Mouse (Mus musculus) neural tube, embryonic 10.5 days (tissue): Measurements from ENCODE around the gene Cuedc1.
"Not testable (repeated sequence)": the region's sequence is repeated elsewhere in the genome, so short reads cannot be mapped to it uniquely, and the experiment has no call there.

Experiments used
- DNase-seq: peaks from one replicate; pipeline ENCODE4 v3.0.0-alpha.2; 2017; ENCODE audit warnings: low spot score; ENCODE audit errors: extremely low spot score

Gene Cuedc1

DNA sequence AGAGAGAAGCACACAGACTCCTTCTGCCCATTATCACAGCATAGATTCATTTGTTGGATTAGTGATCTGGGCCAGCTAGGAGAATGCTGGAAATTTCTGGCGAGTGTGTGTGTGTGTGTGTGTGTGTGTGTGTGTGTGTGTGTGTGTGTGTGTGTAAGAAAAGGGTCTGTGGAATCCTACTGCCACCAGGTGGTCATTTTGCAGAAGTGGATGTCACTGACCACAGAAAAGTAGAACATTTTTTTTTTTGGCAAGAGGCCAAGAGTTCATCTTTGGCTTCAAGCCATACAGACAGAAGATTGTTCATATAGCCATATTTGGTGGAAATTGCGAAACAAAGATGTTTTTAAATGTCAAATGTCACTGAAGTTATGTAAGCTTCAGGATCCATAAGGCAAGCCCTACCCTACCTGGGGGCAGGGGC is 99.3 kb downstream of the Cuedc1 start:
- DNase-seq: peak; percentile 65

DNA sequence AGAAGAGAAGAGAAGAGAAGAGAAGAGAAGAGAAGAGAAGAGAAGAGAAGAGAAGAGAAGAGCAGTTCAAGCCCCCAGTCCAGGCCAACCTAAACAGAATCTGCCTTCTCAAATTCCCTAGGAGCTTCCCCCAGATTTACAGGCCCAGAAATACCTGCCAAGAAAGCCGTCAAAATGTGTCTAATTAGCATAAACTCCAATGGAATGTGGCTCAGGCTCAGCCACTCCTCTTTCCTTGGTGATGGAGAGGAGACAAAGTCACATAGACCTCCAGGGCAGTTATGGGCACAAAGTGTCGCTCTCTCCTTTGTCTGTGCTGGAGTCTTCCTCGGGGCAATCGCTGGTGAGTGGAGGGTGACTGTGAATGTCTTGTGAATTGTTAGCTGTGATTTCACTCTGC is 100.4 kb downstream of the Cuedc1 start:
- DNase-seq: no peak

DNA sequence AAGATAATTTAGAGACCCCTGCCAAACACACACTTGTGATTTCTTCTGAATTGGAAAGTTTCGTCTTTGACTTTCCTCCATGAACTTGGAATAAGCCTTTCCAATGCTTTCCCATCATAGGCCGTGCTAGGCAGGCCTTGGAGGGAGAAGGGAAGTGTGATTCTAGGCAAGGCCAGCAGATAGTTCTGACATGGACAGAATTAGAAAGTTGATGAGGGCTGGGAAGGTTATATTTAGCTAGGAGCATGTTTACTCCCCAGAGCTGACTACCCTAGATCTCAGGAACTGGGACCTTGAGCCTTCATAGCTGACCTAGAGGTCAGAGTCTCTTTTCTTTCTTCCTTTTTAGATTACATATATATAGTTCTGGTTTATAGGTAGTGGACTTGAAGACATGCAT is 103.3 kb downstream of the Cuedc1 start:
- DNase-seq: no peak

GRCm38 (mm10) chr11:88202077-88202476 is 104.2 kb downstream of the Cuedc1 start:
- DNase-seq: no peak

DNA sequence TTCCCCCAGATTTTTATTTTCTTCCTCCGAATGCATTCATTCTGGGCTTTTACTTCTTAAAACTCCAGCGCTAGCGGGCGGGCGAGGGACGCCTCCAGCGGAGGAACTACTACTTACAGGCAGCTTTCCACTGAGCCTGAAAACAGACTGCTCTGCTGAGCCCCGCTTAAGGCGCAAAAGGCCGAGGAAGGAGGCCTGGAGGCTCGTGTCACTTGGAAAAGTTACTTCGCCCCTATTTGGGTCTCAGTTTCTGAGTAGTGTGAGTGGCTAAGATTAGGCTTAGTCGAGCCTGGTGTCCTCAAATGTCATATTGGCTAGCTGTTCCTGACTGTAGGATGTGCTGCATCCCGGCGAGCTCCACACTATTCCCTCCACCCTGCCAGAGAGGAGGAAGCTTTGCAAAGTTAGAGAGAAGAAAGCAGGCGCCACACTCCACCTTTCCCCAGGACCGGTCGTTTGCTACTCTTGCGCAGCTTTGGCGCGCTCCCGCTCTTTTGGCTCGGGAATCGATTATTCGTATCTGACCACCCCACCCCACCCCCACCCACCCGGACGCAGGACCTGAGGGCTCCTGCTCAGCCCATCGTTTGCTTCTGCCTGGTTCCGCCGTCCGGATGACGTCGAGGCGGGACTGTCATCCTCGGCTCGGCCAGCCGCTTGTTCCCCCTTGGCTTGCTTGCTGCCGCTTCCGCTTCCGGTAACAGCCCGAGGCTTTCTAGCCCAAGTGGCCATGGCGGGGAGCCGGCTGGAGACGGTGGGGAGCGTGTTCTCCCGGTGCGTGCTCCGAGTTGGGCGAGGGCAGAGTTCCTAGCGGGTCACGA is 106.1 kb downstream of the Cuedc1 start, which contains the start of gene Mrps23:
Mrps23 (plus strand) TSS at position 677 of the 821 bp plus-strand sequence.
- DNase-seq: peak; percentile 90

GRCm38 (mm10) chr11:88204593-88205368 is 106.9 kb downstream of the Cuedc1 start:
- no peak for DNase-seq

GRCm38 (mm10) chr11:88206576-88206975 is 108.7 kb downstream of the Cuedc1 start:
- DNase-seq: not testable (repeated sequence)

DNA sequence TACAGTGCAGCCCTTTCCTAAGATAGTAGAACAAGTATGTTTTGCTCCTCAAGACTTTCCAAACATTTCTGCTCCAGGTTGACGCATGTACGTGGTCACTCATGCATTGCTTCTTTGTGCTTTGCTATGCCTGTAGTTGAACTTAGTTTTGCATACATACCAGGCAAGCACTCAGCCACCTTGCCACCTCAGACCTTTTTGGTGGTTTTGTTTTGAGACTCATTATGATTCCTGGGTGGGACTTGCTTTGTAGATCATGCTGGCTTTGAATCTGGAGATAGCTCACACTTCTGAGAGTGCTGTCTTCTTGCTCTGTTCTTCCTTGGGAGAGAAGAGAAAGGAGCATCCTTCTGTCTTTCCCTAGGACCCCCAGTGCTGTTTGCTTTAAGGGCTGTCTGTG is 109.8 kb downstream of the Cuedc1 start:
- no peak for DNase-seq

DNA sequence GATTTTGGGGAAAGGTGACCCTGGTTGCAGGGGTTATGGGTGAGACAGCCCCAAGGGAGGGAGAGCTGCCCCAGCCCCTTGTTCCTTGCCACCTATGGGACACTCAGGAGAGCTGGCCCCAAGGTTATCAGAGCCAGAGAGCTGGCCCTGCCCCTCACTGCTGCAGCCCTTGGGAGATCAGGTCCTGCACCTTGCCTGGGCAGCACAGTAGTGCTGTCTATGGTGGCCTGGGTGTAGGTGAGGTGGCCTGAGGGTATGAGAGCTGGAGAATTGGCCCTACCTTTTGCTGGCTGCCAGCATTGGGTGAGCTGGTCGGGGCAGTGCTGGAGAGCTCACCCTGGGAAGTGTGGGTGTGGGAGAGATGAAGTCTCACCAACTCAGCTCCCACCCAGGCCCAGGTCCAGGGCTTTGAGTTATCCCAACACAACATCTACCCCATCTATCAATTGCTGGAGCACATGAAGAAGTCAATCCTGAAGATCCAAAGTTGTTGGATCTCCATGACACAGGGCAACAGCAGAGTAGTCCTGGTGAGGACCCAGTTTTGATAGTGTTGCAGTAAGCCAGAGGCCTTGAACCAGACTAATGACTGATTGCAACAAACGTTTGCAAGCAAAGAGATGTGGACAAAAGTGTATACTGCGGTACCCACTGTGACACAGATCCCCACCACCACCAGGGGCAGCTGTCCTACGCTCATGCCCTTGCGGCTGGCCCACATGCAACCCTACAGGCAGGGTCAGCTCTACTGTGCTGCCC is 114.1 kb downstream of the Cuedc1 start:
- DNase-seq: no peak

- DNase-seq: no peak
These were observed 115.9 kb downstream of the Cuedc1 start for GRCm38 (mm10) chr11:88213757-88214156.

DNA sequence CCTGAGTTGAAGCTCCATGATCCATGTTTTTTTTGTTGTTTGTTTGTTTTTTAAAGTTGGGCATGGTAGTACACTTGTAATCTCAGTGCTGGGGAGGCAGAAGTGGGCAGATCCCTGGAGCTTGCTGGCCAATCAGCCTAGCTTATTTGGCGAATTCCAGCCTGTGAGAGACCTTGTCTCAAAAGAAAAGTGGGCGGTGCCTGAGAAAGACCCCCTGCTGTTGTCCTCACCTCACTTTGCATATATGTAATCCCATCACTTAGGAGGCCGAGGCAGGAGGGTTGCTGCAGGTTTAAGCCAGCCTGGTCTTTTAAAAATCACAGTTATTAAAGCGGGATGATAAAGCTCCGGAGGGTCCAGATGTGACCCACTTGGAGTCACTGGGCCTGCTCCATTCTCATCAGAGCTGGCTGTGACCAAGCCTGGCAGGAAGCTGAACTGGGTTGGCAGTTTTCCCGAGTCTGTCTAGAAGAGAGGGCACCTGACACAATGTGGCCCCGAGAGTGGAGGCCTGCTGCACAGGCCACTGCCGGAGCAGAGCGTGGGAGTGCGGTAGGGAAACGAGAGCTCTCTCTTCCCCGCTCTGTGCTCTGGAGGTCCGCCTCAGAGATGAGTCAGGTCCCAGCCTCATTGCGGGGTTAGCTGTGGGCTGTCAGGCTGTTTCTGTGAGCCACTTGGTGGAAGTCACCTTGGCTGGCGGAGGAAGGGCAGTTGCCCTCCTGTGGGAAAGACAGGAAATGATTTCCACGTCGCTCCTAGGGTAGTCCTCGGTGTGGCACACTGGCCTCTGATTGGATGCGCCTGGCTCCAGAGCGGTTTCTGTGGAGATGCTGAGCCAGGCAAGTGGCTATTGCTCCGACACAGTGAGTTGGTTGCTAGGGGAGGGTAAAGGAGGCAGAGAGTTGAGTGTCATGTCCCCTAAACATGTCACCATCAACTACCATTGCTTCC is 117.3 kb downstream of the Cuedc1 start:
- DNase-seq: no peak

- peak; percentile 78 for DNase-seq
These were observed 118.4 kb downstream of the Cuedc1 start for GRCm38 (mm10) chr11:88216231-88216685.

- DNase-seq: no peak
These were observed 120.3 kb downstream of the Cuedc1 start for GRCm38 (mm10) chr11:88218155-88218554.

DNA sequence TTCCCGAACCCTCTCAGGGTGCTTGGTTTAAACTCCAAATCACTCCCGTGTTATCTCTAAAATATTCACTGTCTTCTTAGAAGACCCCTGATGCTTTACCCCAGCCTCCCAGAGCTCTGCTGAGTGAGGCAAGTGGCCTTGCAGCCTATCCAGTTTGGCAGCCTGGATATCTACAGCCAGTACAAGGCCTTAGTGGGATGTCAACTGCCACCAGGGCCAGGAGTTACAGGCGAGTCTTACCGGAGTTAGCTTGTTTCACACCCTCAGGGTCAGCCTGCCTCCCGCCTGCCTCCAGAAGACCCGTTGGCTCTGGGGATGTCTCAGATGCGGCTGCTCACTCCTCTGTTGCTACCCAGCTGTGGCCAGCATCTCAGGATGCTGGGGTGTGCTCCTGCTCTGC is 120.7 kb downstream of the Cuedc1 start:
- DNase-seq: no peak

DNA sequence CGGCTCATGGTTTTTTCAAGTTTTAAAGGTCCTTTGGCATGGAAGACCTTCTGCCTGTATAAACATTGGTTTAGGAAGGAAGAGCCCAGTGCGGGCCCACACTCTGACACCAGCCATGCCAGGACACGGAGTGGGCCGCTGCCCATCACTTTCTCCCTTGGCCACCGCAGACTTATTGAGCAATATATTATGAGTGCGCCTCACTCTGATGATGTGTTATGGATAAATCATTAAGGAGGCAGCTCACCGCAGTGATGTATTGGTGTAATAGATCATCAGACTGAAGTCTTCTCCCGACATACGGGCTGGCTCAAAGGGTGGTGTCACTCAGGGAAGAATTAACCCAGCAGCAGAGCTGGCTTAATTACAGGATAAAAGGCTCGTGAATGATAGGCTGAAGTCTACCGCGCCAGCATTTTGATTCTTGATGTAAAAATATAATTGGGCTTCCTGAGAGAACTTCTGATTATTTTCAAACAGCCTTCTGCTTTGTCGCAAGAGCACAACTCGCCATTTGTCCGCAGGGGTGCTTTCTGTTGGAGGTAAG is 124.1 kb downstream of the Cuedc1 start:
- DNase-seq: no peak

DNA sequence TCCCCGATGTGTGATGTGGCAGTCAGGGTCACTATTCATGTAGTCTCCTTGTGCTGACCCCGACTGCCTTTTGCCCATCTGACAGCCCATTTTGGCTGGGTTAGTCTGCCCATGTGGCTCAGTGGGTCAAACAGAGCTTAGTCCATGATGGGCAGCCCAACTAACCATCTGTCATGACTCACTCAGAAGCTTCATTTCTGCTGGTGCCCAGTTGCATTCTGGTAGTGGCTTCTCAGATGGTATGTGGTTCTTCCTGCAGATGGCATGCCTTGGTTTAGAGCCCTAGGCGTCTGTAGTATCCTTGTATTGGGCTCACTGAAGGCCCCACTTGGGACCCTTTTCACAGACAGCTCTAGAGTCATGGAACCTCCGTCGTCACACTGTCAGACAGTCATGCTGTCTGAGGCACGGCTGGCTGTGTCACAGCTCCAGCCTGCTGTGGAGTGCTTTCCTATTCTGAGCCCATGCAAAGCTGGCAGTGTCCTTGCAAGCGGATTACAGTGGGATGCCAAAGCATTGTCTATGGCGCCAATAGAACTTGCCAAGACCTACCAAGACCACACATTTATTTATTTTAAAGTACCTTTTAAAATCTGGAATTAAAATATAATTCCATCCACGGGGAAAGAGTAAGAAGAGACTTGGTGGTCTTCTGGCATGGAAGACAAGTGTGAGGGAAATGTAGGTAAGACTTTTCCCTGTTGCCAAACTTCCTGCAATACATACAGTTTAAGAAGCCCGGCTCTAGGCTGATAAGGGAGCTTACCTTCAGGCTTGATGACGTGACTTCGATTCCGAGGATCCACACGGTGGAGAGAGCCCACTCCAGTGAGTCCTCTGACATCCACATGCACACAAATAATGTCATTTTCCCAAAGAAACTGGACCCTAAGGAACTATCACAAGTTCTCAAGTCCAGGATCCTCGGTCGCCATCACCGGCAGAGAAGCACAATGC is 129.4 kb downstream of the Cuedc1 start:
- no peak for DNase-seq

GRCm38 (mm10) chr11:88231213-88231790 is 133.4 kb downstream of the Cuedc1 start:
- no peak for DNase-seq

DNA sequence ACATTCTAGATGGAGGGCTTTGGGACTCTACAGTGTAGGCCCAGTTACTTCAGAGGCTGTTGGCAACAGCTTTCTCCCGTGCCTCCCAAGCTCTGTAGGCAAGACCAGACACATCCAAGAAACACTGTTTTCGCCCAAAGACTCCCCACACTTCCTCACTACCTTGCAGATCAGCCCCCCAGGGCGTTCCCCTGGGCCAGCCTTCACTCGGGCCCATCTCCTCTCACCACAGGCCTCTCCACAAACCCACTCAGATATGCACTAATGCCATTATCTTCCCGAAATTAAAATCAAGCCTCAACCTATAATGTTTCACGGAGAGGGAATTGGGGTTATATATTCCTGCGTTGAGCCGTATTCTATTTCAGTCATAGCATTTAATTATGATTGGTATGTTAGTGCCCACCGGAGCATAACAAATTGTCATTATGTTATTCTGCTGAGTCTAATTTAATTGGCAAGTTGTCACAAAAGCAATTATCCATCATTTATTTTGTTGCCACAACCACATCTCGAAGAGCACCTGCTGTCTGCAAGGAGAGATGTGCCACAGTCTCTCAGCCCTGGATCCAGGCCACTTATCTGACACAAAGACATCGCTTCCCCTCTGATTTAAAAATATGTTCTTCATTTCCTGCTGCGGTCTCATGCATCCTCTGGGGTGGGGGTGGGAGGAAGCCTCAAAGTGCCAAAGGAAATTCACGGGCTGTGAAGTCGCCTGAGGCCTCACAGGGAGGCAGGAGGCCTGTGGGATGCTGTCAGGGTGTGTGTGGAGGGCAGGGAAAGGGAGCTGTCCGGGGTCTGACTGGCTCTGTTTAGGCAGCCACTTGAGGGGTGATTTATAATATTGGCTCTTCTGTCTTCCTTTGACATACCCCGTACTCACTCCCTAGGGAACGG is 135.9 kb downstream of the Cuedc1 start:
- peak; percentile 44 for DNase-seq
